Mouse (Mus musculus): ENCODE measurements around the gene Krtap19-5. TPM values are rescaled to one million over a fixed set of nuclear protein-coding genes. Genes with fewer than 3 reads are reported as not detected.

Krtap19-5 gene
- not detected for polyA plus RNA-seq (2017; shearing (Covaris generic))

GRCm38 (mm10) chr16:88896357-88896756 is at the start of gene Krtap19-5:
Gene Krtap19-5, minus strand, starts transcription at chr16:88896457.
- ATAC-seq, result no peak

- no peak for ATAC-seq
These were observed 44.8 kb upstream of the Krtap19-5 start for GRCm38 (mm10) chr16:88941106-88941505.

DNA sequence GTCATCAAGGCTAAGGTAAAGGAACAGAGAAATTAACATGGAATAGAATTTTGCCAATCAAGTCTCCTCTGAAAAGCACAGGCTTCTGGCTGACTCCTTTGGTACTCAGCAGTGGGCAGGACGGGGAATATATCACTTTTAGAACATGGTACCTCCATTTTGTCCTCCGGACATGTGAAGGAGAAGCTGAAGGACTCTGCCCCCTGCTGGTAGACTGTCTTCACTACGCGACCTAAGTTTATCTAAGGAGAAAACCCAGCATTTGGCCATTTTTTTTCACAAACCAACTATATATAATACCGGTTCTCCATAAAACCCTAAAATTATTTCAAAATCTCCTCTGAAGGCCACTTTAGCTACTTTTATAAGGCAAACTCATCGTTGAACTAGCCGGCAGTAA is 42.0 kb upstream of the Krtap19-5 start:
- no peak for ATAC-seq

DNA sequence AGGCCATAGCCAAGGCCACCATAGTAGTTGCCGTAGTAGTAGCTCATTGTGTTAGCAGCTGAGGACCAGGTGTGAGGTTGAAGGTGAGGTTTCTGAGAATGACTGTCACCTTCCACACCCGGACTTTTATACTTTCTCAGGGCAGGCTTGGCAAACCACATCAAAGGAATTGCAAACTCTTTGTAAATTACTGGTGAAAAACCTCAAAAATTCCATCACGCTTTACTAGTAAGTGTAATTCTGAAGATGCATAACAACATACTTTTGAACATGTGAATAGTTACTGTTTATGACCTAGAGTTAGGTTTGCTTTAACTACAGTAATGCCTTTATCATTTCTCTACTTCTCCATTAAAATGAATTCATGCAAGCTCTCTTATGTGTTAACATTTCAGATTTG is 35.9 kb upstream of the Krtap19-5 start, which contains the start of gene Krtap19-9b:
TSS of gene Krtap19-9b (minus strand) at position 101 of the 400 bp plus-strand sequence.
- ATAC-seq, result no peak

DNA sequence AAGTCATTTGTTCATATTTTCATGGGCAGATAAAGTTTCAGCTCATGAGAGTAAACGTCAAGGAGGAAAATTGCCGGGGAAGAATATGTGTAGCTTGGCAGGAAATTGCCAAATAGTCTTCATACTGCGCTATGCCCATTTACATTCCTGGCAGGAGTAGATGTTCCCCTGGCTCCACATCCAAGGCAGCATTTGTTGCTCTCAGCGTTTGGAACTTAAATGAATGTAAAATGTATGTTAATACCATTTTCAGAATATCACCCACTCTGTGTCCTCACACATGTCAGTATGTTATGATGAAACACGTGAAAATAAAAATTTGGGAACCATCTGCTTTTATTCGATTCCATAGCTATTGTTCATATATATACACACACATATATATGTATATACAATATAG is 9.4 kb downstream of the Krtap19-5 start:
- ATAC-seq, result no peak

DNA sequence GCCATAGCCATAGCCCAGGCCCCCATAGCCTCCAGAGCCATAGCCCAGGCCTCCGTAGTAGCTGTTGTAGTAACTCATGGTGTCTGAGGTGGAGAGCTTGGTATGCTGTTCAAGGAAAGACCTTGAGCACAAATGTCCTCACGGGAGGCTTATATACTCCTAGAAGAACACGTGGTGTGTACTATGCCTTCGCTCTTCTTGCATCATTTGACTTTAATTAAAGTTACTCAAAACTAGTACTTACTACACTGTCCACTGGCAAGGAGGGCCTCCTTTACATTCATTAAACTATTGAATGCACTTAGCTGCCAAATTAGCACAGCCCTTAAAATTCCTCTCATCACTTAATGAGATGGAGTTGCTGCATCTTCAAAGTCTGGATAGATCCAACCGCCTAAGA is 11.3 kb downstream of the Krtap19-5 start, which contains the start of gene Krtap19-4:
TSS of gene Krtap19-4 (minus strand) at position 101 of the 400 bp plus-strand sequence.
- ATAC-seq, result no peak

GRCm38 (mm10) chr16:88877938-88878337 is 18.3 kb downstream of the Krtap19-5 start, which contains the start of gene Krtap19-3:
Gene Krtap19-3, minus strand, starts transcription at chr16:88878038.
- no peak for ATAC-seq

GRCm38 (mm10) chr16:88874169-88874568 is 22.1 kb downstream of the Krtap19-5 start, which contains the start of gene Krtap19-2:
Gene Krtap19-2, minus strand, starts transcription at chr16:88874269.
- no peak for ATAC-seq

GRCm38 (mm10) chr16:88869311-88869710 is 26.9 kb downstream of the Krtap19-5 start, which contains the start of gene Krtap19-1:
Gene Krtap19-1, minus strand, starts transcription at chr16:88869411.
- no peak for ATAC-seq

GRCm38 (mm10) chr16:88864887-88865407 is 31.3 kb downstream of the Krtap19-5 start:
- ATAC-seq, result no peak

- no peak for ATAC-seq
These were observed 44.8 kb downstream of the Krtap19-5 start for GRCm38 (mm10) chr16:88851450-88851849.

GRCm38 (mm10) chr16:88848558-88848957 is 47.7 kb downstream of the Krtap19-5 start:
- ATAC-seq, result no peak

DNA sequence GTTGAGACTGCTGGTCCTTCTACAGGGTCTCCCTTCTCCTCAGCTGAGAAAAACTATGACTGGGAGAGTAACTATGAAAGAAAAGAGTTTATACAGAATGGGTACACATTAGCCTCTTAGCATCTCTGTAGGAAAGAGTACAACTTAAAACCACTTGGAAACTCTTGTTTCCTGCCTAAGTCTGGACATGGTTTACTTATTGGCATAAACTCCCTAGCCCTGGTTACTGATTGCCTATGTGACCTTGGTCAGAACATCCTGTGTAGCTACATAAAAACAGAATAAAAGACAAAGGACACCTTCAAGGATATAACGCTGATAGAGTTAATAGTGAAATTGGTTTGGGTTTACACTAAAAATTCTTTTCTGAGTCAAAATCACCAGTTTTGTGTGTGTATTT is 48.9 kb downstream of the Krtap19-5 start:
- ATAC-seq, result no peak

Other genes starting within 250 kb of the Krtap19-5 start
- not detected for gene Krtap26-1, start 248.7 kb downstream of the Krtap19-5 start, polyA plus RNA-seq (2017; shearing (Covaris generic))
- gene Krtap27-1, start 224.8 kb downstream of the Krtap19-5 start, polyA plus RNA-seq (2017; shearing (Covaris generic)), result not detected
- not detected for gene 2310061N02Rik, start 188.5 kb downstream of the Krtap19-5 start, polyA plus RNA-seq (2017; shearing (Covaris generic))
- under 1 TPM in 1 of 2 experiments, not detected in 1; 0.77 TPM for gene Krtap13-1, start 167.6 kb downstream of the Krtap19-5 start, polyA plus RNA-seq (2017; shearing (Covaris generic))
- gene Krtap13, start 144.8 kb downstream of the Krtap19-5 start, polyA plus RNA-seq (2017; shearing (Covaris generic)), result not detected
- not detected for gene 2310034C09Rik, start 137.6 kb downstream of the Krtap19-5 start, polyA plus RNA-seq (2017; shearing (Covaris generic))
- gene 2310057N15Rik, start 122.3 kb downstream of the Krtap19-5 start, polyA plus RNA-seq (2017; shearing (Covaris generic)), result not detected
- not detected for gene Gm5965, start 118.6 kb downstream of the Krtap19-5 start, polyA plus RNA-seq (2017; shearing (Covaris generic))
- not detected for gene Gm20741, start 84.2 kb downstream of the Krtap19-5 start, polyA plus RNA-seq (2017; shearing (Covaris generic))
- gene Krtap15, start 76.2 kb downstream of the Krtap19-5 start, polyA plus RNA-seq (2017; shearing (Covaris generic)), result not detected
- gene Krtap14, start 70.3 kb downstream of the Krtap19-5 start, polyA plus RNA-seq (2017; shearing (Covaris generic)), result not detected
- gene Krtap19-1, start 27.0 kb downstream of the Krtap19-5 start, polyA plus RNA-seq (2017; shearing (Covaris generic)), result not detected
- not detected for gene Krtap19-2, start 22.2 kb downstream of the Krtap19-5 start, polyA plus RNA-seq (2017; shearing (Covaris generic))
- not detected for gene Krtap19-3, start 18.4 kb downstream of the Krtap19-5 start, polyA plus RNA-seq (2017; shearing (Covaris generic))
- gene Krtap19-4, start 11.4 kb downstream of the Krtap19-5 start, polyA plus RNA-seq (2017; shearing (Covaris generic)), result not detected
- not detected for gene Krtap19-9b, start 35.8 kb upstream of the Krtap19-5 start, polyA plus RNA-seq (2017; shearing (Covaris generic))
- not detected for gene Krtap16-3, start 66.4 kb upstream of the Krtap19-5 start, polyA plus RNA-seq (2017; shearing (Covaris generic))
- not detected for gene Krtap22-2, start 114.3 kb upstream of the Krtap19-5 start, polyA plus RNA-seq (2017; shearing (Covaris generic))
- gene Gm10229, start 118.8 kb upstream of the Krtap19-5 start, polyA plus RNA-seq (2017; shearing (Covaris generic)), result not detected
- gene Krtap6-1, start 135.2 kb upstream of the Krtap19-5 start, polyA plus RNA-seq (2017; shearing (Covaris generic)), result not detected
- not detected for gene Gm10228, start 145.0 kb upstream of the Krtap19-5 start, polyA plus RNA-seq (2017; shearing (Covaris generic))
- gene Krtap6-5, start 151.4 kb upstream of the Krtap19-5 start, polyA plus RNA-seq (2017; shearing (Covaris generic)), result not detected
- not detected for gene 1110025L11Rik, start 167.5 kb upstream of the Krtap19-5 start, polyA plus RNA-seq (2017; shearing (Covaris generic))
- gene Krtap6-3, start 187.6 kb upstream of the Krtap19-5 start, polyA plus RNA-seq (2017; shearing (Covaris generic)), result not detected
- gene Gm6358, start 244.4 kb upstream of the Krtap19-5 start, polyA plus RNA-seq (2017; shearing (Covaris generic)), result not detected

Data from activated CD4-positive, CD25-positive, alpha-beta regulatory T cell, adult 4 months (primary cell).